Mouse (Mus musculus) liver, embryonic 14.5 days (tissue): Measurements from ENCODE around the gene Vapb.

Experiments
- CTCF ChIP-seq: IDR thresholded peaks from 2 replicates; pipeline ENCODE4 v1.5.1; 2016; ENCODE audit warnings: antibody characterized with exemption, low read depth, control low read depth
- EP300 ChIP-seq: IDR thresholded peaks from 2 replicates; pipeline ENCODE4 v1.6.1; 2016; ENCODE audit warnings: antibody characterized with exemption, low read depth

GRCm38 (mm10) chr2:173826287-173826686 is 89.0 kb downstream of the Vapb start:
- no peak for TF ChIP-seq CTCF
- TF ChIP-seq EP300: no peak
